In genomic region chr6:6881638-6882190, GRCm38 (mm10) we compare ENCODE assay signal across 8 mouse cellular contexts. TPM values are rescaled to one million over a fixed set of nuclear protein-coding genes. Genes with fewer than 3 reads are reported as not detected.
DNase-seq lines count a peak whose midpoint lies in the region; ATAC-seq lines count a peak whose summit lies in the region.

Dlx5 (minus strand) TSS chr6:6882085.

- peak; percentile 62; the same call in 1 of the 2 replicates for ATAC-seq in lung, embryonic 15.5 days (ENCODE audit: borderline replicate concordance, extremely low read depth, low FRiP score, low TSS enrichment)
- ATAC-seq in embryonic facial prominence, embryonic 13.5 days (ENCODE audit: insufficient number of reproducible peaks, insufficient read depth, low FRiP score, low TSS enrichment, low read depth): peak; percentile 88

- no peak within 1 kb of the TSS for H3K27ac ChIP-seq in lung, embryonic 15.5 days
- H3K27ac ChIP-seq in embryonic facial prominence, embryonic 13.5 days: peak within 1 kb of the TSS; percentile 89
- H3K27ac ChIP-seq in hindbrain, embryonic 10.5 days: peak within 1 kb of the TSS; percentile 73

- no peaks in the 10 kb centered on the region for H3K9me3 ChIP-seq in lung, embryonic 15.5 days
- no peaks in the 10 kb centered on the region for H3K9me3 ChIP-seq in embryonic facial prominence, embryonic 13.5 days
- H3K9me3 ChIP-seq in hindbrain, embryonic 10.5 days: no peaks in the 10 kb centered on the region

- DNase-seq in lung, postnatal 14 days: no peak
- DNase-seq in hindbrain, embryonic 10.5 days (ENCODE audit: low spot score): peak; percentile 75
- DNase-seq in liver: peak; percentile 31
- DNase-seq in retina, postnatal 1 day: peak; percentile 66
- no peak for DNase-seq in cerebellum, adult 11 months
- no peak for DNase-seq in spleen, postnatal 36 days (ENCODE audit: low spot score in 2 of 2)

- under 1% methylated on average over 36 of the region's 42 CpGs for WGBS in lung, embryonic 15.5 days
- WGBS in embryonic facial prominence, embryonic 13.5 days: under 1% methylated on average over 41 of the region's 42 CpGs
- under 1% methylated on average over 40 of the region's 42 CpGs for WGBS in hindbrain, embryonic 10.5 days

- peaks cover 20% of the 10 kb centered on the region for H3K4me1 ChIP-seq in lung, embryonic 15.5 days
- H3K4me1 ChIP-seq in embryonic facial prominence, embryonic 13.5 days: peaks cover 37% of the 10 kb centered on the region
- H3K4me1 ChIP-seq in hindbrain, embryonic 10.5 days (replicated peaks): peaks cover 39% of the 10 kb centered on the region

- peak within 1 kb of the TSS; percentile 85 for H3K4me2 ChIP-seq in lung, embryonic 15.5 days
- peak within 1 kb of the TSS; percentile 78 for H3K4me2 ChIP-seq in embryonic facial prominence, embryonic 13.5 days

- H3K9ac ChIP-seq in lung, embryonic 15.5 days: peak within 1 kb of the TSS; percentile 19; the same call in 1 of the 2 replicates
- H3K9ac ChIP-seq in embryonic facial prominence, embryonic 13.5 days: peak within 1 kb of the TSS; percentile 94

- H3K4me3 ChIP-seq in lung, embryonic 15.5 days: peak within 1 kb of the TSS; percentile 42
- peak within 1 kb of the TSS; percentile 71 for H3K4me3 ChIP-seq in embryonic facial prominence, embryonic 13.5 days
- peak within 1 kb of the TSS; percentile 58 for H3K4me3 ChIP-seq in hindbrain, embryonic 10.5 days

- H3K27me3 ChIP-seq in lung, embryonic 15.5 days: peaks cover 87% of the 10 kb centered on the region
- H3K27me3 ChIP-seq in embryonic facial prominence, embryonic 13.5 days: peaks cover 76% of the 10 kb centered on the region
- H3K27me3 ChIP-seq in hindbrain, embryonic 10.5 days (ENCODE audit: insufficient read depth, poor library complexity, severe bottlenecking): peaks cover 82% of the 10 kb centered on the region

- no peaks in the 10 kb centered on the region for H3K36me3 ChIP-seq in lung, embryonic 15.5 days
- H3K36me3 ChIP-seq in embryonic facial prominence, embryonic 13.5 days: 0 out of 2 replicates have a peak, but pooled peaks cover 3% of the 10 kb centered on the region
- no peaks in the 10 kb centered on the region for H3K36me3 ChIP-seq in hindbrain, embryonic 10.5 days

RNA-seq across cellular contexts. Expression of gene Dlx5, which starts in this region (rescaled TPM):
- 0.20 and 0.27 TPM in 2 replicates for polyA plus RNA-seq in lung, embryonic 15.5 days (2015; fragmentation: Nextera tagmentation; extraction: Ambion mirVana)
- polyA plus RNA-seq in embryonic facial prominence, embryonic 13.5 days (2015; fragmentation: Nextera tagmentation; extraction: Ambion mirVana): 44.3 and 54.9 TPM in 2 replicates
- polyA plus RNA-seq in hindbrain, embryonic 10.5 days (2016; fragmentation: Nextera tagmentation; extraction: Ambion mirVana): 3.4 and 14.5 TPM in 2 replicates

Comparison
In these comparisons a context has a peak if more than half of its experiments do, and no peak if none do; other contexts are left out.
1. Peak in ATAC-seq, H3K4me3 ChIP-seq, H3K9ac ChIP-seq and H3K4me2 ChIP-seq in lung, embryonic 15.5 days; RNA of the gene not detected or under 1 TPM.
2. DNase-seq: peak in hindbrain, embryonic 10.5 days (single experiment), liver (single experiment) and retina, postnatal 1 day (single experiment); none in lung, postnatal 14 days (single experiment), cerebellum, adult 11 months (single experiment) and spleen, postnatal 36 days (0 of 2).
3. Peak in every context shown above with its lines, with median percentiles within 50 percentile points of each other: H3K4me3 ChIP-seq.